Mouse (Mus musculus) cerebellum, adult 9-10 months (tissue): ENCODE measurements around the gene Hydin.
"Not testable (repeated sequence)": the region's sequence is repeated elsewhere in the genome, so short reads cannot be mapped to it uniquely, and the experiment has no call there.

Source experiments
- DNase-seq: peaks from one replicate; pipeline ENCODE4 v3.0.0; 2022

The Hydin gene

DNA sequence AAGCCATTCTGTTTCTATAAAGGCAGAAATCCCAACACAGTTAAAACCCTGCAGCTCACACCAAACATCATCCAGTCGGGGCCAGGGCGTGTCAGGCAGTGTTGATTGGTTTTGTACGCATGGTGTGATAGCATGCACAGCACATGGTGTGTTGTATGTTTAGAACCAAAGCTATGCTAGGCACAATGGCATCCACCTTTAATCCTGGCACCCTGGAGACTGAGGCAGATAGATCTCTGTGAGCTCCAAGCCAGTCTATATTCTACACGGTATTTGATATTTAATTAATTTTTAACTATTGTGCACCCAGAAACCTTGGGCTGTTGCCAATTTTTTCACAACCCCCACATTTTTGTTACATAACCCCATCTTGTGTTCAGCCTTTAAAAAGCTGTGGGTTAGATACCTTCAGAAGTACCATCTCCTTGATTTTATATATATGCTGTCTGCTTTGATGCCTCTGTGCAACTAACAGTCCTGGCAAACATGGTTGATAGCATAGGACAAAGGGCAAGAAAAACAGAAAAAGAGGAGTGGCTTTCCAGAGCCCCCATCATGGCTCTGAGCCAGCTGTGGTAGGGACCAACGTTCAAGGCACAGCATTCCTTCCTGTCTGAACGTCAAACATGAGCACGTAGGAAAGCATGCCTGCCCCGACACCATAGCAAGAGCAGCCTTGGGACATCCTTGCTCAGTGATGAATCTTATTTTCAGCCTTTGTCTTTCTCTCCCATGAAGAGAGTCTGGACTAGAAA, 263.4 kb downstream of the Hydin start:
- DNase-seq, result no peak

DNA sequence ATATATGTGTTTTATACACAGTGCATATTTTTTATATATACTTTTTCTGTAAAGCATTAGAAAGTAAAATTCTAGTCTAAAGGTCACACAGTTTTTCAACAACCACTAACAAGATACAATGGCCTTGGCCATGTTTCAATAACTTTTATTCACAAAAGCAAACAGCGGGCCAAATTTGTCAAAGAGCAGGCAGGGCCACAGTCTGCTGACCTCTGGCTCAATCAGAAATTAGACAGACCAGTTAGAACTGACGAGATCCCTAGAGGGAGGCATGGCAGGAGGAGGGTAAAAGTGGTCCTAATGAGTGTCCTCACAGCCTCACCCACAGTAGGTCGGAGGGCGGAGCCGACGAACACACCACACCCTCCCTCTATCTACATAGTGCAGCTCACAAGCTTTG, 267.0 kb downstream of the Hydin start:
- no peak for DNase-seq

DNA sequence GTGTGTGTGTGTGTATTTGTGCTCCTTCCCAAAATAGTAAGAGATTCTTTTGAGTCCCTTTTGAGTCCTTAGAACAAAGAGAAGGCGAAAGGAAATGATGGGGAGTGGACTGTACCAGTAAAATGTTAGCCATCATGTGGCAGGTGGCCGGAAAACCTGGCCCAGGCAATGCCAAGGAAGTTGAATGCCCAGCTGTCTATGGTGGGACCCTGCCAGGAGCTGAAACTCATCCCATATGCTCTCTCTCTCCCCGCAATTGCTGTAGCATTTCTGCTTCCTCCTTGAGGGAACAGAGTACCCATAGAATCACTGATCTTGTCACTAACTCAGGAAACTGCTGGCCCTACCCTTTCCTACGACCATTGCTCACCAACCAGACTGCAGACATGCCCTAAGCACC, 271.1 kb downstream of the Hydin start:
- peak; percentile 93 for DNase-seq

DNA sequence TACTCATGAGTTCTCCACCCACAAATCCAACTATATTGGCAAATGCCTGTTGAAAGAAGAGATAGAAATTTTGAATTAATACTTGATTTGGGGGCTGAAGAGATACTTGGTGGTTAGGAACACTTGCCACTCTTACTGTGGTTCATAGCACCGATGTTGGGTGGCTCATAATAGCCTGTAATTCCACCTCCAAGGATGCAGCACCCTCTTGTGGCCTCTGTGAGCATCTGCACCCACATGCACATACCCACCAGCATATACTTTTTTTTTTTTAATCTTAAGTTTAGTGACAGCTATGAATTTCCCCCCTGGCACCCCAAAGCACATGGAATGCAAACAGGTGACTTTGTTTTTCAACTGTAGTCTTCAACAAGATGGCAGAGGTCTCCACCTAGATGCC, 283.6 kb downstream of the Hydin start:
- DNase-seq, result no peak

DNA sequence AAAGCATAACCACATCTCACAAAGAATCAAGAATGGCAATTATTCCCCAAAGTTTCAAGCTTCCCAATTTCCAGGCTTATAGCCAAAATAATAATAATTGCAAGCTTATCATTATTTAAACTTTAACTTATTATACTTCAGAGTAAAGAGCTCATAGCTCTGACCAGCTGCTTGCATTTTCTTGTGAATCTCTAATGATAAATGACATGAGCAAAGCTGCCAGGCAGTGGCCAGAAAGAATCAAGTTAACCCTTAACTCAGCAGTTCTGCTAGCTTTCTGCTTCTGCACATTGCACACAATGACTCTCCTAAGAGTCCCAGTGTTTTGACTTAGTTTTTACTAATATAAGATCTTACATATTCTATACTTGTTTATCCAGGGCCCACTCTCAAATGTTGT, 285.3 kb downstream of the Hydin start:
- not testable (repeated sequence) for DNase-seq

DNA sequence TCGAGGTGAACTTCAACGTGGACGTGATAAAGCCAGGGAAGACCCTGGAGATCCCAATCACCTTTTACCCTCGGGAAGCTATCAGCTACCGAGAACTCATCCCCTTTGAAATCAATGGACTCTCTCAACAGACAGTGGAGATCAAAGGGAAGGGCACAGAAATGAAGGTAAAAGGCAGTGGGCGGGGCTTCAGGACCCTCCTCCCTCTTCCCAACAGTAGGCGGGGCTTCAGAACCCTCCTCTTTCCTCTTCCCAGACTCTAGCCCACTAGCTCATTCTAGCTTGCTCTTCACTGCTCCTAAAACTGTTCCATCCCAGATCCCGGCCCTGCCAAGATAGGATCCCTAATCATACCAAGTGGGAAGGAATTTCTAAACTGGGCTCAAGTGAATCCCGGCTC, 325.9 kb downstream of the Hydin start:
- DNase-seq, result no peak

DNA sequence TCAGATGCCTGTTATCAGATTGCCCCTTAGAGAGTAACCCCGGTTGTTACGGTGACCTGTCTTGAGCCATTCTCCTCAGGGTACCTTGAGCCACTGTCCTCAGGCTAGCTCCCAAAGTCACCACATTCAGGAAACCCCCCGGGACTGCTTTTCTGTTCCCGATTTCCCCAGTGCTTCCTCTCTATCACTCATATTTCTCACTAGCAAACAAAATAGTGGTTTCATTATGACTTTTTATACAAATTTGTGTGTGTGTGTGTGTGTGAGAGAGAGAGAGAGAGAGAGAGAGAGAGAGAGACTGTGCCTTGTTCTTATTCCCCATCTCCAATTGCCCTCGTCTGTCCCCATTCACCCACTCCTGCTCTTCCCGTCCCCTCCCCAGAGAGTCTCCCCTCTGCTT, 327.4 kb downstream of the Hydin start:
- no peak for DNase-seq

DNA sequence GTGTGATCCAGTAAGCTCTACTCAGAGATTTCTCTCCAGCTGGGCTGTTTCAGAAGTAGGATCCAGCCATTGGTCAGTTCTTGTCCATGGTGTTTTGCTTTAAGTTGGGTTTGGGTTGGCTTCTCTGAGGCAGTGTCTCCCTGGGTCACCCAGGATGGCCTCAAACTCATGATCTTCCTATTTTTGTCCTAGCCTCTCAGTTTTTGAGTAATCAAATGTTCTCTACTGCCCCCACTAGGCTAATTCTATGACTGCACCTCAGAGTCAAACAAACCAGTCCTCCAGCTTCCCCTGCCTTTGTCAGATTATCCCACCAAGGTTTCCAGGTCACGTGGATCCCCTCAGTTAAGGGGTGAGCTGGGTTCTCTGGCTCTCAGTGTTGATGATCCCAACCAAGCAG, 337.8 kb downstream of the Hydin start:
- DNase-seq, result peak; percentile 69

DNA sequence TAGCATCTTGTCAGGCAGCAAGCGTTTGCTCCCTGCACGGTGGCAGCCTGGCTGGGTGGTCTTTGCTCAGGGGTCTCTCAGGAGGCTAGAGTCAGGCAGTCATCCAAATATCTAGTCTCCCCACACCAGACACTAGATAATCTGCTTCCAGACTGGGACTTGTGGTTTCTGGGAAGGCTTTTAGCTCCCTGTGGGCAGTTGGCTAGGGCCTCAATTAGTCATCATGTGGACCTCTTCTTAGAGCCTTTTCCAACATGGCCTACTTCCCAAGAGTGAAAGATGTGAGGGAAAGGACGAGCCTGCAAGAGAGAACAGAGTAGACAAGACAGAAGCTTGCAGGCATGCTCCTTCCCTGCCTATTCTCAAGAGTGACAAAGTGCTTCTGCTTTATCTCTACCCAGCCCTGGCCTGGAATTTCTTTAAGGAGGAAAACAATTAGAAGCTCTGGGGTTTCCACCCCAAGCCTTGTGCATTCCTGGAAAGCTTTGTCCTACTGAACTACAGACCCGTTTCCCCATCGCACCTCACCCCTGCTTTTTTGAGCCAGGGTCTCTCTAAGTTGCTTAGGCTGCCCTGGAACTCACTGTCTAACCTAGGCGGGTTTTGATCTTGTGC, 338.7 kb downstream of the Hydin start:
- no peak for DNase-seq

DNA sequence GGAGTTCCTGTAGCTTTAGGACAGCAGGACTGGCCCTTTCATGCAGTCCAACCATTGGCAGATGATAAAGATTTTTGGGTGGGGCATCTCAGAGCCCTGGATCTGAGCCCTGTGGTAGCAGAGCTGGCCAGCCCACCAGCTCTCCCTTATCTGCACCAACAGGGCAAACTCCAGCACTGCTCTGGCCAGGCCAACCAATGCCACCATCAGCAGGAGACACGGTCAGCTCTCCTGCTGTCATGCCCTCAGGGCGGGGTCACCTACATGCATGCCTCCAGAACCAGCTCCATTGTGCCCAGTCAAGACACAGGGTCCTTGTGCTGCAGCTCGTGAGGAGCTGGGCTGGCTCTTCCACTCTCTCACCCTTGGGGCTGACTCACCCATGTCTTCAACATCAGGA, 349.0 kb downstream of the Hydin start:
- no peak for DNase-seq

DNA sequence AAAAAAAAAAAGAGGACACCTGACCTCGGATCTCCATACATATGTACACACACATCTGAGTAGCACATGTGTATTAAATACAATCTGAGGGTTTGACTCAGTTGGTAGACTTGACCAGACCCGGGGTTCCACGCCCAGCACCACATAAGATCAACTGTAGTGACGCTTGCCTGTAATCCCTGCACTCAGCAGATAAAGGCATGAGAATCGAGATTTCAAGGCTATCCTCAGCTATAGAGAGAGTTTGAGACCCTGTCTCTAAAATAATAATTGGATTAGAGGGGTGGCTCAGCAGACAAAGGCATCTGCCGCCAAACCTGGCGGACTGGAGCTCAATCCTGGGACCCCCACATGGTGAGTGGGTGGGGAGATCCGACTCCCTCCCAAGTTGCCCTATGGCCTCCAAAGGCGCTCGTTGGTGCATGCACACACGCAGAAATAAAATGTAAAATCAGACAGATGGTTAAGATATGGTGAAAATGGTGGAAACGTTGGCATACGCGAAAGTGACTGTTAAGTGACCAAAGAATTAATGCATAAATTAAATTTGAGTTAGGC, 351.1 kb downstream of the Hydin start:
- DNase-seq, result no peak

DNA sequence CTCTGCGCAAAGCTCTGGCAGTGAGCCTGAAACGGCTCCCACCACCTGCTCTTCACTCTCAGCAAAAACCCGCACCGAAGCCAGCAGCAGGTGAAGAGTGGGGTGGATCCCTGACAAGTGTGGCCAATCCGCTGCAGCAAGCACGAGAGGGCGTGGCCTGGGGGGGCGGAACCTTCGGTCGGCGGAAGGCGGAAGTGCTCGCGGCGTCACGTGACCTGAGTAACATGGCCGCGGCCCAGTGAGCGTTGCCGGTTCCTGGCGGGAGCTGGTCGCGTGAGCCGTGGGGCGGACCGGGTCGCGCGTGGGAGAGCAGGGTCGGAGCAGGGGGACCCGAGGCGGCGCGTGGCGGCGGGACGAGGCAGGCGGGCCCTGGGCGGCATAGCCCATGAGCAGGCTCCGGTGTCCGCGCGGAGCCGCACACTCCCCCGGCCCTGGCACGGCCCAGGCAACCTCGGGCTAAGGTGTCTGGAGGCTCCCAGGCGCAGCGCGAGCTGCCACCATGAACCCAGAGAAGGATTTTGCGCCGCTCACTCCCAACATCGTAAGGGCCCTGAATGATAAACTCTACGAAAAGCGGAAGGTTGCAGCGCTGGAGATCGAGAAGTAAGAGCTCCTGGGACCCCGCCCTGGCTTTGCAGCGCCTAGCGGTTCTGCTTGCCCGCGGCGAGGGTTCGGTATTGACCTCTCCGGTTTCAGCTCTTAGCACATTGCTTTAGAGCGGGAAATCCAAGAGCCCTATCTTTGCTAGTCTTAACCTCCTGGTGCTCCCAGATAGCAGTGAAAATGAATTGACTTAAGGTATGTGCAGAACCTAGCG, 351.8 kb downstream of the Hydin start, which contains the start of gene Vac14:
Vac14 (plus strand) TSS at position 195 of the 817 bp plus-strand sequence.
- peak; percentile 98 for DNase-seq

DNA sequence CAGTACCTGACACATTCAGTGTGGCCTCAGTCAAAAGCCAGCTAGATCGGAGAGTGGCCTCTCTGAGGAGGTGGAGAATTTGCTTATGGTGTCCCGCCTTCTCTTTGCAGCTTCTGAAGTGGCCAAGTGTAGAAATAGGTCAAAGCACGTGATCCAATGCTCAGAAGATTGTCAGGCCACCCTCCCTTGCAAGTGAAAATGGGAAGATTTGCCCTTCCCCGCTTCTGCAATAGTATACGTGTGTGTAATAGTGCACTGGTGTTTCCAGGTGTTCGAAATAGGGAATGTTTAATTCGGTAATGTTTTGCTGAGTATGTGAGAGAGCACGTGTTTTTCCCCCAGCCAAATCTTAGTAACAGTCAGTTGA, 352.4 kb downstream of the Hydin start:
- no peak for DNase-seq

DNA sequence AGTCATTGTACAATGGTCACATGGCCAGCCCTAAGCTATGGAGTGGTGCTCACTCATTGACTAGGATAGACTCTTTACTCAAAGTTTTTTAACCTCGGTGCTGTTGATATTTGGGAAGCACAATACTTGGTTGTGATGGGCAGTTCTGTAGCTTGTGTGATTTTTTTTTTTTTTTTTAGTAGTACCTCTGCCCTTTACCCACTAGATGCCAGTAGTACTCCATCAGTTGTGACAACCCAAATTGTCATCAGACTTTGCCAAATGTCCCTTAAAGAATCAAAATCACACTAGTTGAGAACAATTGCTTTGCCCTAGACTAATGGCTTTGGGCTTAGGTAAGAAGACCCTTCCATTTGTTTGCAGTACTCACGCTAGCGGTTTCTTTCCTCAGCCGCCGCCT, 353.1 kb downstream of the Hydin start:
- DNase-seq, result no peak

DNA sequence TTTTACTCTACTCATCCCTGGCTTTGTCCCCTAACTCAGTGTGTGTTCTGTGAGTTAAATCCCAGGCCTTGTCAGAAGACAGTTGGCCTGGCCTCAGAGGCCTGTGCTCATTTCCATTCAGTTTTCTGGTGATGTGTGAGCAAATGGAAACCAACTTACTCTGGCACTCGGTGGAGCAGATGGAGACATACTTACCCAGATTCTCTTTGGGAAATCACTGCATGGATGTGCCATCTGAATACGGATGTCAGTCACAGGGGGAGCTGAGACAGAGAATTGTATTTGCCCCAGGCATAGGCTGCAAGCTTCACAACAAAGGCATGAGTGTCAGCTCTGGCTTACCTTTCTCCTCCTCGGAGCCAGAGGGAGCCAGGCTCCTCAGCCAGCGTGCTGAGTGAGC, 359.7 kb downstream of the Hydin start:
- DNase-seq, result no peak

DNA sequence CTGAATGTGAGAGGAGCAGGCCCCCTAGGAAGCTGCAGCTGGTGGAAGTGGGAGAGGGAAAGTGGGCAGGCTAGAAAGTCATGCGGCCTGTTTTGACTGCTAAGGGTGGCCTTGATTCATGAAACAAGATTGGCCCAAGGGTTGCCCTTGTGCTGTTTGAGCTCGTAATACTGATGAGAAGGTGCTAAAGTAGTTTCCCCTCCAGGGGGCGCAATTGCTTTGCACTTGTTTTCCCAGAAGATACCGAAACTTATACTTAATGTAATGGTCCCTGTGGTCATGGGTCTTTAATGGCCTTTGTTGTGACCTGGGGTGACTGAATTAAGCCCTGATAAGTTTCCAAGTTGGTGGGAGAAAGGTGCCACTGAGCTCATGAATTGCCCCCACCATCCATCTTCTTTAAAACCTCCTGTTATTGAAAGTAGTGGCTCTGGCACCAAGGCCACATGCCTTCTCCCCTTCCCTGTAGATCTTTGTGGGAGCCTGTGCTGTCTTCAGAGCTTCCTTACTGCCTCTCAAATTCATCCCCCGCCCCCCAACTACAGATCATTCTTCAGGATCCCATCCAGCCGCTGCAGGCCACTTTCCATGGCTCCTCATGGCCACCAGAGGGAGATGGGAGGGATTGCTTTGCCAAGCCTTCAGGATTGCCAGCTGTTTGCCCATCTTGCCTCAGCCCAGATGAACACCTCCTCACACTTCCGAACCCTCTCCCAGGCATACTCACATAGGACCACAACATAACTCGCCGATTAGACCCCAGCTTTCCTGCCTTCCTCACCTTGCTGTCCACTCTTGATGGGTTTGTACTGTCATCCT, 362.7 kb downstream of the Hydin start:
- peak; percentile 83 for DNase-seq

DNA sequence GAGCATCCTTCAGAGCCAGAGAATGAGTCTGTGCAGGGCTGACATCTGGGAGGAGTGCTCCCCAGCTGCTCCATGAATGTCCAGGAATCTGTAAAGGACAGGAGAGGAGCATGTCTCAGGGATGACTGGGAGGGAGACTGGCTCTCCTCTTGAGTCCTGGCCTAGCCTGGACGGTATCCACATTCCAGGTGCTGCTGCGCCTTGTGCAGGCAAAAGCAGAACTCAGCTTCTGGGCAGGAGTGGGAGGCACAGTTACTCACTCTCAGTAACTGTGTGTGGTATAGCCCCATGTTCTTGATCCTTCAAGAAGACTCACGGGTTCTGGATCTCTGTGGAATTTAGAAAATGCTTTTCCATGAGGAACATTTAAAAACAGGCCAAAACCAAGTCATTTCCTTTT, 363.3 kb downstream of the Hydin start:
- DNase-seq, result no peak

DNA sequence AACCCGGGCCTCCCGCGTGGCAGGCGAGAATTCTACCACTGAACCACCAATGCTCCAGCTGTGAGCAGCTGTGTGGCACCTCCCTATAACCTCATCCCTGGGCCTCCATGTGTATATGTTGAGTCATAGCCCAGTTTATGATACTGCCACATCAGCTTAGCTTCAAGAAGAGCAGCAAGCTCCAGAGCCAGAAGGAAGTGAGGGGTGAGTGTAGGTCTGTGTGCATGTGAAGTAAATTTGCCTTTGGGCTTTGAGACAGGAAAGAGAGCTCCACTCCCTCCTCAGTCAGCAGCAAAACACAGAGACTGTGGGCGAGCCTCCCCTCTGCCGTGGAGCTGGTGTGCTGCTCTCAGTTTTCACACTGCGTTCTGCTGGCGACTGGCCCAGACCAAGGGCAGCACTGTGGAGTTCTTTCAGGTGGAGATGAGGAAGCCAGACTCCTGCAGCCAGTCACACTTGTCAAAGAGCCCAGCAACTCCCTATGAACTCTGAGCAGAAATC, 363.8 kb downstream of the Hydin start:
- DNase-seq, result peak; percentile 76

DNA sequence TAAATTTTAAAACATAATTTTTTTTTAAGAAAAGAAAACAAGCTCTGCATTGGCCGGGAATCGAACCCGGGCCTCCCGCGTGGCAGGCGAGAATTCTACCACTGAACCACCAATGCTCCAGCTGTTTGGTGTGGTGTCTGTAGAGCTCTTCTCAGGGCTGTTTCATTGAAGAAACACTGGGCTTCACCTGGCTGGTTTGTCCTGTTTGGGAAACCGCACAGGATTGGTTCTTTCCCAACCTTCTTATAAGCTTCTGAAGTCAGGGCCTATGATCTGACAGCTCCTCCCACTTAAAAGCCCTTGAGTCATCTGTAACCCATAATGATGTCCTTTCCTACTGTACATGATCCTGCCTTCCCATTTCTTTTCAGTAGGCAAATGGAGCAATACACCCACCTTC, 364.4 kb downstream of the Hydin start:
- no peak for DNase-seq

DNA sequence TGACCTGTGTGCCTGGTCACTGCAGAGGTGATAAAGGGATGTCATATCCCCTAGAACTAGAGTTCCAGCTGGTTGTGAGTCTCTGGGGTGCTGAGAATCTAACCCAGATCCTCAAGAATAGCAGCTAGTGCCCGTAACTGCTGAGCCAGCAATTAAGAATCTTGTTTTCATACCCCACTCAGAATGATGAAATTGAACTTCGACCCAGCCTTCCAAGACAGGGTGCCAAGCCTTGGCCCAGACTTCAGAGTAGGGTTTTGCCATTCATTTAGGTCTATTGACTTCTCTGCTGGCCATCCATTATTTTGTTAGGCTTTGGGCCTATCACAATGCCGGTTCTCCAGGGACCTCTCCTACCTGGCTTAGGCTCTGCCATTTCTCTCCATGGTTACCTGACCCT, 367.0 kb downstream of the Hydin start:
- no peak for DNase-seq

DNA sequence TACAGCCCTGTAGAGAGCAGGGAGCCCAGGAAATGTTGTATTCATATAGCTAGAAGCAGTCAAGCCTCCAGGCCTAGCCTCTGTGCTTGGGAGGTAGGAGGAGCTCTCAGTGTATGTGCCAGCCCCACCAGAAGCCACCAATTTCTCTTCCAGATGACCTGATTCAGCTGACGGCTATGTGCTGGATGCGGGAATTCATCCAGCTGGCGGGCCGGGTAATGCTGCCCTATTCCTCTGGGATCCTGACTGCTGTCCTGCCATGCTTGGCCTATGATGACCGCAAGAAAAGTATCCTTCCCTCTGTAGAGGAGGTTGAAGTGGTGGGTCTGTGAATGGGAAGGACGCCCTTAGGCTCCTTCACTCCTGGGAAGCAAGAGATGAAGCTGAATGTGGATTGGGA, 369.4 kb downstream of the Hydin start:
- DNase-seq, result no peak

DNA sequence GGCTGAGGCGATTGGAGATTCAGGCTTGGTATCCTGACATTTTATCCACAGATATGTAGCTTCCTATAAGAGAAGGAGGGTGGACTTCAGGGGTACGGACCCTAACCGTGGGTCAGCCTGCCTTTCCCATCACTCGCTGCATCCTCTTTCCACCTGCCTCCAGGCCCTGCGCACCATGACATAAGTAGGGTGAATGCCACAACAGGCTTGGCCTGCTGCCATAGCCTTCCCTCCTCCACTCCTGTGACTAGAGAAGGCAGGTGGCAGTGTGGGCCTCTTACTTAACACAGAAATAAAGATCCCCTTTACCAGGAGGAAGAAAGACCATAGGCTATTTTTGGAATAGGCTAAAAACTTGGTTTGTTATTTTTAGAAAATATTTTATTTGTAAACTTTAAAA, 375.6 kb downstream of the Hydin start:
- peak; percentile 77 for DNase-seq

DNA sequence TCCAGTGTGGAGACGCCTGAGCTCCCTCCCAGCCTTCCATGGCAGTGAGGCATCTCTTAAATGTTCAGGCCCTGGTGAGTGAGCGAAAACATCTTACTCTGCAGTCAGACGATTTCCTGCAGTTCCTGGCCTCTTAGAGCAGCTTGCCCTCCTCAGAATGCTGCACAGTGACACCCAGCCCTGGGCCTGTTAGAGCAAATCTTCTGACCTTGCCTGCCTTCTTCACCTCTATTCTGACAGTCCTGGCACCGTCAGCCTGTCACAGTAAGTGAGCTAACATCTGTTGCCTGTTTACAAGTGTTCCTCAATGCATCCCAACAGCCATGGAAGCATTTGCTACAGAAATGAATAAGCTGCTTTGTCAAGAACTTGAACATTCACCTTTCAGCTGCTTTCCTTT, 376.4 kb downstream of the Hydin start:
- no peak for DNase-seq
